Mouse (Mus musculus): ENCODE data around the gene L3mbtl3. TPM values are rescaled to one million over a fixed set of nuclear protein-coding genes. Genes with fewer than 3 reads are reported as not detected.

L3mbtl3 gene
- total and polyA plus RNA-seq, 3 experiments: 11.8 to 19.5 (median 18.0) TPM

GRCm38 (mm10) chr10:26345879-26346278, 29.9 kb downstream of the L3mbtl3 start:
- Histone ChIP-seq H3K9ac (ENCODE audit: insufficient read depth, low read depth) (no peak overlapping the region), H3K27ac (ENCODE audit: insufficient read depth, low read depth) (no peak overlapping the region), H3K27me3 (replicated peaks) (no peaks in the 10 kb centered on the region), H3K36me3 (replicated peaks in 1 of 2; ENCODE audit: control insufficient read depth in 1 of 2, insufficient read depth in 1 of 2, low read length in 1 of 2) (peaks cover 20 to 68% of the 10 kb centered on the region in 2 experiments), H3K79me2 (replicated peaks; ENCODE audit: control insufficient read depth, extremely low read depth, insufficient read depth, poor library complexity, severe bottlenecking) (peaks cover 7% of the 10 kb centered on the region; the same call in 1 of the 2 replicates), H3K4me1 (ENCODE audit: control insufficient read depth in 1 of 2, insufficient read depth in 2 of 2) (peaks cover 6 to 23% of the 10 kb centered on the region in 2 experiments), H3K4me2 (ENCODE audit: insufficient read depth, low read depth, poor library complexity, severe bottlenecking) (no peak overlapping the region), H3K9me3 (replicated peaks; ENCODE audit: low read length) (peaks cover 3% of the 10 kb centered on the region), H3K4me3 (replicated peaks in 1 of 3; ENCODE audit: low read depth in 2 of 3, low read length in 2 of 3, poor library complexity in 1 of 3) (no peak overlapping the region)
- dilution Hi-C loops (cut with MboI; ENCODE audit: extremely low pct_ligation_motif_present, extremely low pct_unique_long_range_greater_than_20kb, low sequenced_read_pairs) (no loop called here), in situ Hi-C loops (cut with MboI; ENCODE audit: low pct_ligation_motif_present, low pct_unique_long_range_greater_than_20kb, low sequenced_read_pairs) (loop anchor here (10.0 kb wide), 1 partner anchor 671 kb away; no protein-coding TSS in a partner anchor)
- TF ChIP-seq SMC3 (IDR thresholded peaks at IDR 0.05; ENCODE audit: low read depth, low read length) (peak; percentile 26; the same call in 1 of the 2 replicates), JUN (IDR thresholded peaks at IDR 0.05; ENCODE audit: insufficient read depth, low read depth, low read length) (no peak), NRF1 (IDR thresholded peaks at IDR 0.05; ENCODE audit: low read depth, low read length) (no peak), MEF2A (IDR thresholded peaks at IDR 0.05; ENCODE audit: borderline replicate concordance, low read depth, low read length) (peak; percentile 42; the same call in 1 of the 2 replicates), ZMIZ1 (IDR thresholded peaks at IDR 0.05; ENCODE audit: low read depth, low read length) (no peak), EP300 (IDR thresholded peaks at IDR 0.05; ENCODE audit: low read length) (no peak), ZC3H11A (IDR thresholded peaks at IDR 0.05; ENCODE audit: low read depth, low read length) (no peak), ZNF384 (IDR thresholded peaks at IDR 0.05; ENCODE audit: low read depth, low read length) (peak; percentile 63), CTCF (conservative IDR thresholded peaks at IDR 0.05 in 1 of 2, IDR thresholded peaks at IDR 0.05 in 1 of 2; ENCODE audit: low read depth in 2 of 2, low read length in 2 of 2) (peak in 1 of 2 experiments; percentile 55; a peak in 2 of 4 replicates), GABPA (IDR thresholded peaks at IDR 0.05; ENCODE audit: insufficient replicate concordance, low read depth, low read length) (no peak), UBTF (IDR thresholded peaks at IDR 0.05; ENCODE audit: low read depth, low read length) (no peak), RAD21 (IDR thresholded peaks at IDR 0.05; ENCODE audit: low read depth, low read length) (peak; percentile 79), POLR2AphosphoS2 (IDR thresholded peaks at IDR 0.05; ENCODE audit: low read depth, low read length) (no peak), TCF12 (IDR thresholded peaks at IDR 0.05; ENCODE audit: low read depth, low read length) (no peak), ELF1 (IDR thresholded peaks at IDR 0.05; ENCODE audit: low read depth, low read length) (no peak)
- no peak for DNase-seq (ENCODE audit: extremely low read depth)

- no peak overlapping the region for H3K4me3 ChIP-seq (replicated peaks in 1 of 3; ENCODE audit: low read depth in 2 of 3, low read length in 2 of 3, poor library complexity in 1 of 3)
- H3K4me2 ChIP-seq (ENCODE audit: insufficient read depth, low read depth, poor library complexity, severe bottlenecking): no peak overlapping the region
- no peaks in the 10 kb centered on the region for H3K9me3 ChIP-seq (replicated peaks; ENCODE audit: low read length)
- no peak overlapping the region for H3K9ac ChIP-seq (ENCODE audit: insufficient read depth, low read depth)
- H3K4me1 ChIP-seq (ENCODE audit: control insufficient read depth in 1 of 2, insufficient read depth in 2 of 2): peaks cover 0 to 6% of the 10 kb centered on the region in 2 experiments; a peak in 2 of 4 replicates
- dilution Hi-C loops (cut with MboI; ENCODE audit: extremely low pct_ligation_motif_present, extremely low pct_unique_long_range_greater_than_20kb, low sequenced_read_pairs): no loop called here
- H3K79me2 ChIP-seq (replicated peaks; ENCODE audit: control insufficient read depth, extremely low read depth, insufficient read depth, poor library complexity, severe bottlenecking): no peaks in the 10 kb centered on the region
- in situ Hi-C loops (cut with MboI; ENCODE audit: low pct_ligation_motif_present, low pct_unique_long_range_greater_than_20kb, low sequenced_read_pairs): no loop called here
- TF ChIP-seq E2F4 (IDR thresholded peaks at IDR 0.05; ENCODE audit: insufficient replicate concordance, low read depth, low read length) (no peak), ZNF384 (IDR thresholded peaks at IDR 0.05; ENCODE audit: low read depth, low read length) (no peak), ZC3H11A (IDR thresholded peaks at IDR 0.05; ENCODE audit: low read depth, low read length) (no peak), KAT2A (IDR thresholded peaks at IDR 0.05; ENCODE audit: insufficient replicate concordance, low read length) (no peak), PAX5 (IDR thresholded peaks at IDR 0.05; ENCODE audit: low read length) (no peak), USF2 (conservative IDR thresholded peaks at IDR 0.05; ENCODE audit: low read depth, low read length) (no peak), SMC3 (IDR thresholded peaks at IDR 0.05; ENCODE audit: low read depth, low read length) (no peak), GABPA (IDR thresholded peaks at IDR 0.05; ENCODE audit: insufficient replicate concordance, low read depth, low read length) (no peak), NRF1 (IDR thresholded peaks at IDR 0.05; ENCODE audit: low read depth, low read length) (no peak), MYC (IDR thresholded peaks at IDR 0.05; ENCODE audit: low read depth, low read length) (no peak), UBTF (IDR thresholded peaks at IDR 0.05; ENCODE audit: low read depth, low read length) (no peak), MAX (IDR thresholded peaks at IDR 0.05; ENCODE audit: low read length) (no peak), IRF4 (IDR thresholded peaks at IDR 0.05; ENCODE audit: low read depth, low read length) (no peak), MEF2A (IDR thresholded peaks at IDR 0.05; ENCODE audit: borderline replicate concordance, low read depth, low read length) (no peak), CHD2 (IDR thresholded peaks at IDR 0.05; ENCODE audit: low read length) (no peak), BHLHE40 (IDR thresholded peaks at IDR 0.05; ENCODE audit: low read depth, low read length) (no peak), HCFC1 (IDR thresholded peaks at IDR 0.05; ENCODE audit: low read depth, low read length) (no peak), JUN (IDR thresholded peaks at IDR 0.05; ENCODE audit: insufficient read depth, low read depth, low read length) (no peak)
- H3K27ac ChIP-seq (ENCODE audit: insufficient read depth, low read depth): no peak overlapping the region
- no peaks in the 10 kb centered on the region for H3K27me3 ChIP-seq (replicated peaks)
- DNase-seq (ENCODE audit: extremely low read depth): no peak
- H3K36me3 ChIP-seq (replicated peaks in 1 of 2; ENCODE audit: control insufficient read depth in 1 of 2, insufficient read depth in 1 of 2, low read length in 1 of 2): peaks cover 63 to 95% of the 10 kb centered on the region in 2 experiments
Observed at GRCm38 (mm10) chr10:26337896-26338503, 37.8 kb downstream of the L3mbtl3 start.
